Mouse (Mus musculus): ENCODE data around the gene Erp27.

DNA sequence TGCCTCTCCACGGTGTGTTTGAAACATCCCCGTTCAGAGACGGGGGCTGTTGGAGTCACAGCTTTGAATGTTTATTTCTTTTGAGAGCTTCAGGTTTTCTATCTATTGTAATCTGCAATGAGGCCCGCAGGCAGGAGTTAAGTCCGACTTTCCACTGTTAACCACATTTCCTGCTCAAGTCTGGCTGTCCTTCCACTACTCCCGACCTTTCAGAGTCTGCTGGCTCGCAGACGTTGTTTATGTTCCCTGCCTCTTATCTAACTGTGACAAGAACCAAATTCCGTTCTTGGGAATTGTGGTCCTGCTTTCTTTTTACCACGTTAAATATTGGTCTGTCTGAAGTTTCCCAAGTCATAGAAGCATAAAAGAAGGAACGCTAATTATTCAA, 64.1 kb downstream of the Erp27 start:
- TF ChIP-seq CTCF (IDR thresholded peaks at IDR 0.05; ENCODE audit: borderline replicate concordance, insufficient read depth, low read length) (no peak), POLR2A (IDR thresholded peaks at IDR 0.05; ENCODE audit: low read depth, low read length) (no peak)

All from embryonic fibroblast, embryonic 13.5 days (primary cell).